Mouse (Mus musculus) lung, postnatal 0 days (tissue): ENCODE measurements around the gene Dnajb11. TPM values are rescaled to one million over a fixed set of nuclear protein-coding genes. Genes with fewer than 3 reads are reported as not detected.

ENCODE experiments used
- ATAC-seq: fragments of 200-750 bp; cut with Nextera tagmentation; 2 replicates; pipeline ENCODE4 v1.8.0; 2017; ENCODE audit warnings: moderate library complexity
- DNase-seq: peaks from one replicate; pipeline ENCODE4 v3.0.0-alpha.2; 2016; ENCODE audit warnings: low spot score
- H3K27ac ChIP-seq: fragments of 300-500 bp; sonication (generic); 2 replicates; pipeline ENCODE4 v1.5.1; 2014; ENCODE audit warnings: antibody characterized with exemption, mild to moderate bottlenecking, low read length, mixed read lengths
- H3K27me3 ChIP-seq: fragments of 300-500 bp; sonication (generic); replicated peaks from 2 replicates; pipeline ENCODE4 v1.6.1; 2014; ENCODE audit warnings: low read length, mixed read lengths; ENCODE audit not compliant: insufficient read depth
- H3K36me3 ChIP-seq: fragments of 300-500 bp; sonication (generic); 2 replicates; pipeline ENCODE4 v1.6.1; 2014; ENCODE audit warnings: low read length, mixed read lengths; ENCODE audit not compliant: insufficient read depth
- H3K4me1 ChIP-seq: fragments of 300-500 bp; sonication (generic); 2 replicates; pipeline ENCODE4 v1.6.1; 2014; ENCODE audit warnings: antibody characterized with exemption, low read depth, low read length, mixed read lengths; ENCODE audit not compliant: insufficient read depth
- H3K4me2 ChIP-seq: fragments of 300-500 bp; sonication (generic); replicated peaks from 2 replicates; pipeline ENCODE4 v1.6.1; 2014; ENCODE audit warnings: low read depth, mild to moderate bottlenecking, low read length, moderate library complexity, mixed read lengths
- H3K4me3 ChIP-seq: fragments of 300-500 bp; sonication (generic); 2 replicates; pipeline ENCODE4 v1.5.1; 2014; ENCODE audit warnings: low read depth, low read length
- H3K9ac ChIP-seq: fragments of 300-500 bp; sonication (generic); replicated peaks from 2 replicates; pipeline ENCODE4 v1.6.1; 2014; ENCODE audit warnings: low read depth, mild to moderate bottlenecking
- H3K9me3 ChIP-seq: fragments of 300-500 bp; sonication (generic); 2 replicates; pipeline ENCODE4 v1.6.1; 2016; ENCODE audit warnings: low read length, mixed read lengths
- CTCF ChIP-seq: IDR thresholded peaks from 2 replicates; pipeline ENCODE4 v1.5.1; 2016; ENCODE audit warnings: antibody characterized with exemption, mild to moderate bottlenecking
- EP300 ChIP-seq: IDR thresholded peaks from 2 replicates; pipeline ENCODE4 v1.6.1; 2016; ENCODE audit warnings: antibody characterized with exemption, mild to moderate bottlenecking, control low read depth
- WGBS: fragments of 180-500 bp; shearing (Covaris S2); extraction: QIAGEN DNeasy Blood & Tissue Kit; methylation state at CpG from one replicate; pipeline ENCODE4 v1.1.7; 2014; 5-methylcytosine and 5-hydroxymethylcytosine counted together
- polyA plus RNA-seq: library from polyadenylated mRNA; unstranded; fragments of >200 nt; fragmentation: Nextera tagmentation; extraction: Ambion mirVana; gene quantifications from 2 replicates; pipeline ENCODE4 v1.2.1, GENCODE M21; 2015

The Dnajb11 gene
- polyA plus RNA-seq, 1 experiment from 2014 or later, result 82.8 TPM

DNA sequence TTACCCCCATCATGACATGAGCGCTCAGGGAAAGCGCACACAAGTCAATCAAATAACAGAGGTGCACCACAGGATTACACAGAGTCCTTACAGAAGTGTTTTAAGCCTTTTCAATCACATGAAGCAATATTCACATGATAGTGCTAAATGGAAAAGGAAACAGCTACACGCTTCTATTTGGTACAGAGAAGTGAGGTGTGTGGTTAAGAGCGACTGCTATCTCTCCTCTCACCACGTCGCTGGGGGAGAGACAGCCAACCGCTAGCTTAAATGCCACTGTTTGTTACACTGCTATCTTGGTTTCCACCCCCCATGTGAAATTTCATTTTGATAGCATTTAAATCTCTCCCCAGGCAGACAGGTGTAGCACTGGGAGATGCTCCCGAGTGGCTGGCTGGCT, 32.1 kb downstream of the Dnajb11 start:
- TF ChIP-seq EP300, result no peak
- TF ChIP-seq CTCF, result no peak

DNA sequence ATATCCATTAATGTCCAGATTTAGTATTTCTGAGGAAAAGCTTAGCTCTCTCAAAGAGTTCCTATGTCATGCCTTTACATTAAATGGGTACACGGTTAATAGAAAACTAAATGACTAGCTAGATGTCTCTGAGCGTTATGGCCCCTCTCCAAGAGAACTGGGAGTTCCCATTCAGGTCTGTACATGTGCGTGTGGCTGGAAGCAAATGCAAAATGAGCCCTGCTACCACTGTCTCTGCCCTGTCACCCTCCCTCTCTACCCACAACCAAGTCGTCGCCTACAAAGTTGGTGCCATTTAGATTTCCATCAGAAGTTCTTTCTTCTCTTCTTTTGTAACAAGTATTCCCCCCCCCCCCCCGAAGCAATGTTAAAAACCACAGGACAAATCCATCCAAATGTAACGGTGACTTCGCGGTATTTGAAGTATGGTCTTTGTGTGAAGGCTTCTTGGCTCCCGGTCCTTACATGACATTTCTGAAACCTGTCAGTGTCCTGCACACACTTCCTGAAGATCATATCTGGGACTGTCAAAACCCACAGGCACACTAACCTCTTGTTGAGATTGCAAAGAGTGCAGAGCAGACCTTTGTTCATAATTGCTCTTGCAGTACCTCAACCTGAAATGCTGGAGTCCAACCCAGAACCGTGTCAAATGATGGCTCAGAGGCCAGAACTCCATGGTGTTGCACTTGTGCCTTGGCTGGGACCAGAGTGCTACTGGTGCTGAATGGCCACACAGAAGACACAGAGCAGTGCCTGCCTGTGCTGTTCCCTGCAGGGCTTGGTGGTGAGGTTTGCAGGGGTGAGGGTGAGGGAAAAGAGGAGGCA, 33.3 kb downstream of the Dnajb11 start, which contains the start of gene Ahsg:
Gene Ahsg, plus strand, starts transcription at position 595 of the 828 bp plus-strand sequence.
- Histone ChIP-seq H3K27ac (no peak within 1 kb of the TSS), H3K4me2 (no peak within 1 kb of the TSS), H3K27me3 (no peaks in the 10 kb centered on the region), H3K36me3 (no peaks in the 10 kb centered on the region), H3K9ac (no peak within 1 kb of the TSS), H3K4me1 (no peaks in the 10 kb centered on the region), H3K4me3 (no peak within 1 kb of the TSS), H3K9me3 (no peaks in the 10 kb centered on the region)
- no peak for TF ChIP-seq EP300
- TF ChIP-seq CTCF, result no peak
- 77% methylated on average over 11 of the region's 11 CpGs for WGBS
- ATAC-seq (no peak), DNase-seq (no peak)

More for the DNA sequence above, 32.1 kb downstream of the Dnajb11 start:
- no peak overlapping the region for H3K4me2 ChIP-seq
- H3K9ac ChIP-seq, result no peak overlapping the region
- no peak for DNase-seq
- no peak overlapping the region for H3K4me3 ChIP-seq
- no peaks in the 10 kb centered on the region for H3K27me3 ChIP-seq
- H3K27ac ChIP-seq, result no peak overlapping the region
- H3K4me1 ChIP-seq, result no peaks in the 10 kb centered on the region
- H3K36me3 ChIP-seq, result no peaks in the 10 kb centered on the region
- 83% methylated on average over 8 of the region's 8 CpGs for WGBS
- no peak for ATAC-seq
- H3K9me3 ChIP-seq, result no peaks in the 10 kb centered on the region

DNA sequence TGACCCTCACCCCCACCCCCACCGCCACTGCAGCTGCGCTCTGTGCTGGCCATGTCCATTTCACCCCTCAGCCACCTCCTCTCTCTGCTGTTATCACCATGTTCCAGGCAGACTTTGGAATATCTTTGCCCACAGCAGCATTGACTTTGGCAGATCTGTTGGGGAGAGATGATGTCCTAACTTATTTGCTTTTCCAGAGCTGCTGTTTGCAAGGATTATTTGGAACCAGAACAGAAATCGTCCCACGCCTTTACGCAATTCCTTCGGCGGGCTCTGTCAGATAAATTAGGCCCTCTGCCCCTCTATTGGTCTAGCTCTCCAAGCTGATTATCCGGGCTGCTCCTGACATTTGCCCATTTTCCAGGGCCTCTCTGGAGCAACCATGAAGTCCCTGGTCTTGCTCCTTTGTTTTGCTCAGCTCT, 34.1 kb downstream of the Dnajb11 start:
- 67% methylated on average over 8 of the region's 8 CpGs for WGBS
- Histone ChIP-seq H3K9me3 (no peaks in the 10 kb centered on the region), H3K4me3 (no peak overlapping the region), H3K36me3 (no peaks in the 10 kb centered on the region), H3K4me2 (no peak overlapping the region), H3K27me3 (no peaks in the 10 kb centered on the region), H3K4me1 (no peaks in the 10 kb centered on the region), H3K9ac (no peak overlapping the region), H3K27ac (no peak overlapping the region)
- no peak for ATAC-seq
- TF ChIP-seq EP300 (no peak), CTCF (no peak)
- DNase-seq, result no peak

DNA sequence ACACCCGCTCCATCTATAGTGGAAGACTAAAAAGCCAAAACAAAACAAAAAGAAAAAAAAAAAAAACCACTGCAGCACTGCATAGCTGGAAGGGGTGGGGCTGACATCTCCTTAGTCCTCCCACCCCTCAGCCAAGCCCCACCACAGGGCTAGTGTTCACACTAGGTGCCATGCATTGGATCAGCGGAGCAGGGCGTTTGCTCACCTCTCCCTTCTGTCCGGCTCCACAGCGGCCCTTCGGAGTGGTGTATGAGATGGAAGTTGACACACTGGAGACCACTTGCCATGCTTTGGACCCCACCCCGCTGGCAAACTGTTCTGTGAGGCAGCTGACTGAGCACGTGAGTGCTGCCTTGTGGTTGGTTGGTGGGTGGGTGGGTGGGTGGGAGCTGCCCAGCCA, 36.5 kb downstream of the Dnajb11 start:
- Histone ChIP-seq H3K9me3 (no peaks in the 10 kb centered on the region), H3K4me2 (no peak overlapping the region), H3K36me3 (no peaks in the 10 kb centered on the region), H3K4me3 (no peak overlapping the region), H3K9ac (no peak overlapping the region), H3K27ac (no peak overlapping the region), H3K27me3 (no peaks in the 10 kb centered on the region), H3K4me1 (no peaks in the 10 kb centered on the region)
- TF ChIP-seq EP300 (no peak), CTCF (no peak)
- WGBS, result 68% methylated on average over 7 of the region's 8 CpGs
- ATAC-seq, result no peak
- no peak for DNase-seq

DNA sequence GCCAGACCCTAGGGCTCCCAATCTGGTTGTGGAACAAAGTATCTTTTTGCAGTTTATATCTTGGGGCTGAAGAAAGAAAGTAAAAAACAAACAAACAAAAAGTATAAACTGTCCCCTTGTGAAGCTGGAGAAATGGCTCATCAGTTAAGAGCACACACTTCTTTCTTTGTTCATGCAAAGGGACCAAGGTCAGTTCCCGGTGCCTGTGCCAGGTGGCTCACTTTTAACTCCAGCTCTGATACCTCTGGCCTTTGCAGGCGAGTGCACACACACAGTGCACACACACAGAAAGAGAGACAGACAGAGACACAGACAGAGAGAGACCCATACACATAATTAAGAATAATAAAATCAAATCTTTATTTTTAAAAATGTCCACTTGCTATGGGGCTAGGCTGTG, 39.0 kb downstream of the Dnajb11 start:
- no peak for ATAC-seq
- H3K4me3 ChIP-seq, result no peak overlapping the region
- H3K27me3 ChIP-seq, result no peaks in the 10 kb centered on the region
- TF ChIP-seq EP300, result no peak
- TF ChIP-seq CTCF, result no peak
- no peaks in the 10 kb centered on the region for H3K9me3 ChIP-seq
- no peaks in the 10 kb centered on the region for H3K36me3 ChIP-seq
- H3K27ac ChIP-seq, result no peak overlapping the region
- H3K4me2 ChIP-seq, result no peak overlapping the region
- no peak for DNase-seq
- no peaks in the 10 kb centered on the region for H3K4me1 ChIP-seq
- 55% methylated on average over 2 of the region's 2 CpGs for WGBS
- H3K9ac ChIP-seq, result no peak overlapping the region

DNA sequence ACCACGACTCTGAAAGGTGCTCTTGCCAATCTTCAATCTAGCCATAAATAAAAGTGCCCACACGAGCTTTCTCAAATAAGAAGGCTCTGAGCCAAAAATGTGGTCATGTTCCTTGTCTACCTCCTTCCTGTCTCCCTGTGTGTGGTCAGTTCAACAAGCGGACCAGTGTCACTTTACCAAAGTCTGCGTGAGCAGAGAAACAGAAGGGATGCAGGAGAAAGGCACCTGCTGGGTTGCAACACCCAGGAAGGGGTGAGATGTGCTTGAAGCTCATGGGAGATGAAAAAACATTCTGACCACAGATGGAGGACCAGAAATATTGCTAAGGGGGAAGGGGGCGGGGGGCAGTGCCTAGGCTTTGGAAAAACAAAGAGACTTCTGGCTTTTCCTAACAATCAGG, 41.7 kb downstream of the Dnajb11 start:
- Histone ChIP-seq H3K4me1 (no peaks in the 10 kb centered on the region), H3K9ac (no peak overlapping the region), H3K9me3 (no peaks in the 10 kb centered on the region), H3K27ac (no peak overlapping the region), H3K27me3 (no peaks in the 10 kb centered on the region), H3K36me3 (no peaks in the 10 kb centered on the region), H3K4me3 (no peak overlapping the region), H3K4me2 (no peak overlapping the region)
- no peak for ATAC-seq
- no peak for DNase-seq
- TF ChIP-seq CTCF (no peak), EP300 (no peak)
- 43% methylated on average over 5 of the region's 5 CpGs for WGBS
